Mouse (Mus musculus): ENCODE data around the gene Isoc2b. TPM values are rescaled to one million over a fixed set of nuclear protein-coding genes. Genes with fewer than 3 reads are reported as not detected.
A peak's percentile ranks its signal among the peaks of the same experiment; 100 is the strongest.
"Not testable (repeated sequence)": the region's sequence is repeated elsewhere in the genome, so short reads cannot be mapped to it uniquely, and the experiment has no call there.

The Isoc2b gene
- total RNA-seq, 2 experiments from 2014 or later = 4.0 to 7.8 TPM

- DNase-seq = peak; percentile 95 to 96
These were observed 4.2 kb downstream of the Isoc2b start for GRCm38 (mm10) chr7:4865579-4866493.

- DNase-seq = no peak
These were observed 5.0 kb downstream of the Isoc2b start for GRCm38 (mm10) chr7:4865090-4865489.

- no peak for DNase-seq
These were observed 5.8 kb downstream of the Isoc2b start for GRCm38 (mm10) chr7:4864130-4864845.

DNA sequence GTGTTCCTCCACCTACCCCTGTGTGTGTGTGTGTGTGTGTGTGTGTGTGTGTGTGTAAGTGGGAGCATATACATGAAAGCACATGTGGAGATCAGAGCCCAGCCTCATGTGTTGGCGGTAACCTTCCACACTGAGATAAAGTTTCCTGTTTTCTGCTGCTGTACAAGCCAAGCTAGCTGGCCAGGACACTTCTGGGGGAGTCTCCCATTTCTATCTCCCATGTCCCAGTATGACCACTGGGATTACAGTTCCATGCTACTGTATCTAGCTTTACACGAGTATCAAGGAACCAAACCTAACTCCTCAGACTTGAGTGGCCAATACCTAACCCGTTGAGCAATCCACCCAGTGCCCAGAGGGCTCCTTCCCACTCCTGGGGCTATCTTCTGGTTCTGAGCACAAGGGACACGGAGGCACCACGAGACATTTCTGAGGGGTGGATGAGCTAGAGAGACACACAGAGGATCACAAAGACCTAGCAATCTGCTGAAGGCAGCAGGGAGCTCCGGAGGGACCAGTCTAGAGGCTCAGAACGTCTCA lies 6.4 kb downstream of the Isoc2b start:
- no peak for DNase-seq

- DNase-seq = no peak
These were observed 7.0 kb downstream of the Isoc2b start for GRCm38 (mm10) chr7:4863041-4863440.

DNA sequence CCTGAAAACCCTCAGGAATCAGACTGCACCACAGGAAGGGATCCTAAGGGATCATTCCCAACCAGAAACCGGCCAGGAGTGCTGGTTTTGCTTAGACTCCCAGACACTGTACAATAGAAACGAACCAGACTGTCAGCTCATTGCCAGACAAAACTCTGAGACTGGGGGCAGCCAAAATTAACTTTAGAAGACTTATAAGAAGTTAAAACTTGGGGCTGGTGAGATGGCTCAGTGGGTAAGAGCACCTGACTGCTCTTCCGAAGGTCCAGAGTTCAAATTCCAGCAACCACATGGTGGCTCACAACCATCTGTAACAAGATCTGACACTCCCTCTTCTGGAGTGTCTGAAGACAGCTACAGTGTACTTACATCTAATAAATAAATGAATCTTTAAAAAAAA lies 9.1 kb downstream of the Isoc2b start:
- DNase-seq = not testable (repeated sequence)

GRCm38 (mm10) chr7:4859418-4859978 lies 10.6 kb downstream of the Isoc2b start:
- DNase-seq = no peak

GRCm38 (mm10) chr7:4857321-4857720 lies 12.7 kb downstream of the Isoc2b start:
- no peak for DNase-seq

GRCm38 (mm10) chr7:4856508-4856907 lies 13.6 kb downstream of the Isoc2b start:
- DNase-seq = no peak

GRCm38 (mm10) chr7:4853613-4854012 lies 16.4 kb downstream of the Isoc2b start:
- no peak for DNase-seq

DNA sequence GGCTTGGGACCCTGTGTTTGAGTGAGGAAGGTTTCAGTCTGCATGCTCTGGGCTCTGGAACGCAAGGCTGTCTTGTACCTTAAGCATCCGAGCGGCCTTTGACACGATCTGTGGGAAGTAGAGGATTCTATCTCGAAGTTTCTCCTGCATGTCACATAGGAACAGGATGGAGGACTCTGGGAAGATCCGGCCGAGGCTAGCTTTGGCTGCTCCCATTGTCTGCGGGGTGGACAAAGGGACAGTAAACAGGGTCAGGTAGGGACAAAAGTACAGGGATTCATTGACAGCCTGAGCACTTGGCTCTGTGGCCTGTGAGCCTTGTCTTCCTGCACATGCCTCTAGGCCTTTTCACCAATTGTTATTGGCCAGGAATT lies 18.8 kb downstream of the Isoc2b start:
- DNase-seq = no peak

DNA sequence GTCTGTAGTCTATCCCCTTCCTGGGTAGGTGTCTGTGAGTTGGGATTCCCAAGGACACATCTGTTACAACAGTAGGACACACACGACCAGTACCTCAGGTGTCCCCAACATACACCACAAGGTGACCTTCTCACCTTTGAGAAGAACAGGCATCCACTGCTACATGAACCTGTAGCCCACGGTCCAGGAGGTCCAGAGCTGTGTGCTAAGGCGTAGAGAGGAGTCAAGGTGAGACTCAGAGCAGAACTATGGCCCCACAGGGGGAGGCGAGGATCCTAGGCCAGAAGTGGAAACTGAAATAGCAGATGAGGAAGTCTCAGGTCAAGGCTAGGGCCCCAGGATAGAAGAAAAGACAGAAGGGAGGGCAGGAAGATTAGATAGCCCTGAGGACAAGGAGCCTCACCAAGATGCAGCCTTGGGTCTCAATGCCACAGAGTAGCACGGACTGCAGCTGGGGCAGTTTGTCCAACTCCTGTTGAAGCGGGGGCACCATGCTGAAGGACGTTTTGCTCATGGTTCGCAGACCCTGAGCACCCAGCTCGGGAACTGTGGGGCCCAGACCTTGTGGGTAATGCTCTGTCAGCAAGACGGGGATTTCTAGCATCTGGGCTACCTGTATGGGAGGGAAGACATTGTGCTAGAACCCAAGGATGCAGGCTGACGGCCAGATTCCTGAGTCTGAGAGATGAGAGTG lies 19.3 kb downstream of the Isoc2b start:
- no peak for DNase-seq

GRCm38 (mm10) chr7:4849372-4849771 lies 20.7 kb downstream of the Isoc2b start:
- no peak for DNase-seq

GRCm38 (mm10) chr7:4844917-4845309 lies 25.1 kb downstream of the Isoc2b start:
- peak; percentile 89 for DNase-seq

GRCm38 (mm10) chr7:4844245-4844916 lies 25.7 kb downstream of the Isoc2b start, which contains the start of gene Shisa7:
TSS of gene Shisa7 (minus strand) at chr7:4844696.
- no peak for DNase-seq

DNA sequence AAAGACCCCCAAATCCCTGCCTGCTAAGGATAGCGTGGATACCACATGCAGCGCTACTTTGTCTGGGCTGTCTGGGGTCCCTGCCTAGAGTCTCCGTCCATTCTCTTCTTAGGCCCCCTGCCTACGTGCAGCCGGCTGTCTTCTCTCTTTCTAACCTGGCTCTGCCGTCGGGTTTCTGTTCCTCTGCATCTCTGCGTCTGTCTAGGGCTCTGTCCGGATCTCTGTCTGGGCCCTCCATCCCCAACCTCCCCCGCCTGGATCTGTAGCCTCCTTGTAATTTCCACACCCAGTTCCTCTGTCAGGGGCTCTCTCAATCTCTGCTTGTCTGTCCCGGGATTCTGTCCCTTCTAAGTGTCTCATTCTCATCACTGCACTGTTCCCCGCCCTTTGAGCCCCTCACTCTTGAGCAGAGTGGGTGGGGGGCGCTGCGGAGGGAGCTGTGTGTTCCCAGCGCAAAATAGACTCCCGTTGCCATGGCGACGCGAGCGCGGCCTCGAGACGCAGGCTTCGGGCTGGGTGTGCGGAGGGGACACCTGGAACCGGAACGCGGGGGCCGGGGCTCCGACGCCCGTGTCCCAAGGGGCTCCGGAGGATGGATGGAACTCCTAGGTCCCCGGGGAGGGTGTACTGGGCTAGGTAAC lies 26.3 kb downstream of the Isoc2b start:
- peak; percentile 82 to 85 for DNase-seq

GRCm38 (mm10) chr7:4842634-4843131 lies 27.4 kb downstream of the Isoc2b start:
- DNase-seq = peak; percentile 61 to 64

DNA sequence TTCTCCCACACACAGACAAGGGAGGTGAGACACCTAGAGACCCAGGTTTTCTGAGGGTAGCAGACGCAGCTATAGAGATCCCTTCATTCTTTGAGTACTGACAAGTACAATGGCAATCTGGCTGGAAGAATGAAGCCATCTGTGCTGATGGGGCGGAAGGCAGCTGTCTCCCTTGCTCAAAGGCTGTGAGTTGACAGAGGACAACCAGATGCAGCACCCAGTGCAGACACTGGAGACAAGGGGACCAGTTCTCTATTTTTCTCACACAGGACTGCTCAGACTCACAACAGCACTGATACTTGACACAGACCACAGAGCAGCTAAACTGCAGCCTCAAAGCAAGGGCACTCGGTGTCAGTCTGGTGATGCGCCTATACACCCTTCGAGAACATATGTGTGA lies 28.0 kb downstream of the Isoc2b start:
- DNase-seq = peak; percentile 62 to 74

DNA sequence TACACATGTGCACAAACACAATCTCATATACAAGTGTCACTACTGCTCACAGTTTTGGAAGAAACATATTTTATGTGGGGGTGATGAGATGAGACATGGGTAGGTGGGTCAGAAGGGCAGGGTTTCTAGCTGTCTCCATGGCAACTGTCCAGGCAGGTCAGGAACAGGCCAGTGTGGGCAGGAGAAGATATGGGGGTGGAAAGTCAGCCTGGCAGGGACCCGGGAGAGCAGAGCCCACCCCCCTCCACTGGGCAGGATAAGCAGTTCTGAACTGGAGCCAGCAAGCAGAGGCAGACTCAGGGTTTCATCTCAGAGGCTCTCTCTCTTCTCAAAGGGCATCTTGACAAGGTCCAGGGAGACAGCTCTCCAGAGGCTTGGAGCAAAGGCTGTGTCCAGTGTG lies 32.4 kb downstream of the Isoc2b start:
- no peak for DNase-seq

DNA sequence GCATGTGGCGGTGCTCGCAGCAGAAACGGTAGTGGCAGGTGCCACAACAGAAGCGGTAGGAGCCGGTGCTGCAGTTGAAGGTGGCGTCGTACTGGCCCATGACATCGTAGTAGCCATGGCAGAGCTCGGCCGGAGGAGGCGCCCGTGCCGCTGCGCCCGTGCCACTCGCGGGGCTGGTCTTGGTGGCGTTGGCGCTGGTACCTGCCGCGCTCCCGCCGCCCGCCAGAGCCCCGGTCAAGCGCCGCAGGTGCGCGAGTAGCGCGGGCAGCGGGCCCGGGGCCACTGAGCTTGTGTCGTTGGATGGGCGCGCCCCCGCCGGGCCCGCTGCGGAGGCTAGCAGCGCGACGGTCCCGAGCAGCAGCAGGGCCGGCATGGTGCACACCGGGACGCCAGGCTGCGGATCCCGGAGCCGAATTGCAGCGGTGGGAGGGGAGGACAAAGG lies 33.7 kb downstream of the Isoc2b start:
- peak in 1 of 2 experiments; percentile 49 for DNase-seq
